Mouse (Mus musculus) hindbrain, embryonic 10.5 days (tissue): ENCODE measurements around the gene Speer4e. TPM values are rescaled to one million over a fixed set of nuclear protein-coding genes. Genes with fewer than 3 reads are reported as not detected.
"Not testable (repeated sequence)": the region's sequence is repeated elsewhere in the genome, so short reads cannot be mapped to it uniquely, and the experiment has no call there.

Experiments
- DNase-seq: peaks from one replicate; pipeline ENCODE4 v3.0.0-alpha.2; 2017; ENCODE audit warnings: low spot score
- H3K27ac ChIP-seq: fragments of 300-500 bp; sonication (generic); 2 replicates; pipeline ENCODE4 v1.5.1; 2016; ENCODE audit warnings: mild to moderate bottlenecking, moderate library complexity
- H3K27me3 ChIP-seq: fragments of 300-500 bp; sonication (generic); 2 replicates; pipeline ENCODE4 v1.6.1; 2016; ENCODE audit warnings: mild to moderate bottlenecking; ENCODE audit not compliant: poor library complexity, insufficient read depth, severe bottlenecking
- H3K36me3 ChIP-seq: fragments of 300-500 bp; sonication (generic); 2 replicates; pipeline ENCODE4 v1.6.1; 2016; ENCODE audit warnings: mild to moderate bottlenecking, moderate library complexity
- H3K4me1 ChIP-seq: fragments of 300-500 bp; sonication (generic); replicated peaks from 2 replicates; pipeline ENCODE4 v1.6.1; 2016; ENCODE audit warnings: mild to moderate bottlenecking
- H3K4me3 ChIP-seq: fragments of 300-500 bp; sonication (generic); 2 replicates; pipeline ENCODE4 v1.5.1; 2016; ENCODE audit warnings: mild to moderate bottlenecking, moderate library complexity
- H3K9me3 ChIP-seq: fragments of 300-500 bp; sonication (generic); 2 replicates; pipeline ENCODE4 v1.6.1; 2016; ENCODE audit warnings: mild to moderate bottlenecking, moderate library complexity
- WGBS: fragments of 180-500 bp; shearing (Covaris S2); methylation state at CpG from one replicate; pipeline ENCODE4 v1.1.7; 2016; 5-methylcytosine and 5-hydroxymethylcytosine counted together
- polyA plus RNA-seq: library from polyadenylated mRNA; unstranded; fragments of >200 nt; fragmentation: Nextera tagmentation; extraction: Ambion mirVana; gene quantifications from 2 replicates; pipeline ENCODE4 v1.2.1, GENCODE M21; 2016

The Speer4e gene
- polyA plus RNA-seq, 1 experiment from 2014 or later = not detected

DNA sequence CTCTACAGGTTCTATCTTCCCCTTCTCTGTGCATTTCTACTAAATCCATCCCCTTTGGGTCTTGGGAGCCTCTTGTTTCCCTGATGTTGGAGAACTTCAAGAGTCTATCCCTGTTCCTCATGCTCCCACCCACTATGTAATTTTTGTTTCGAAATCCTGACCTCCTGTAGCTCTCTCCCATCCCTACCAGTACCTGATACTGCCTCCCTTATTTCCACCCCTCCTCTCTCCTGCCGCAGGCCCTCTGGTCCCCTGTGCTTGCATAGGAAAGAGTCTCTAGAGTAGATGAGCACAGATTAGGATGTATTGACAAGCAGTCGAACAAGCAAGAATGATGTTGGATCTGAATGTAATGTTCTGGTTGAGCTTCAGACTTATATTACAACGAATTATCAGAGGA lies 7.3 kb upstream of the Speer4e start:
- H3K27ac ChIP-seq, H3K4me1 ChIP-seq, H3K27me3 ChIP-seq, DNase-seq, H3K4me3 ChIP-seq, H3K36me3 ChIP-seq: not testable (repeated sequence)
- 67% methylated on average over 4 of the region's 4 CpGs for WGBS
- peaks cover 35% of the 10 kb centered on the region for H3K9me3 ChIP-seq

DNA sequence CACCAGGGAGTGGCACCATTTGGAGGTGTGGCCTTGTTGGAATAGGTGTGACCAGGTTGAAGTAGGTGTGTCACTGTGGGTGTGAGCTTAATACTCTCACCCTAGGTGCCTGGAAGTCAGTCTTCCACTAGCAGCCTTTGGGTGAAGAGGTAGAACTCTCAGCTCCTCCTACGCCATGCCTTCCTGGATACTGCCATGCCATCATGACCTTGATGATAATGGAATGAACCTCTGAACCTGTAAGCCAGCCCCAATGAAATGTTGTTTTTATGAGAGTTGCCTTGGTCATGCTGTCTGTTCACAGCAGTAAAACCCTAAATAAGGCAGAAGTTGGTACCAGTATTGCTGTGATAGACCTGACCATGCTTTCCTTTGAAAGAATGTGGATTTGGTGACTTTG lies 2.8 kb upstream of the Speer4e start:
- H3K4me3 ChIP-seq, DNase-seq, H3K27ac ChIP-seq, H3K27me3 ChIP-seq, H3K36me3 ChIP-seq, H3K4me1 ChIP-seq: not testable (repeated sequence)
- H3K9me3 ChIP-seq = peaks cover 32% of the 10 kb centered on the region
- 88% methylated on average over 1 of the region's 1 CpGs for WGBS

DNA sequence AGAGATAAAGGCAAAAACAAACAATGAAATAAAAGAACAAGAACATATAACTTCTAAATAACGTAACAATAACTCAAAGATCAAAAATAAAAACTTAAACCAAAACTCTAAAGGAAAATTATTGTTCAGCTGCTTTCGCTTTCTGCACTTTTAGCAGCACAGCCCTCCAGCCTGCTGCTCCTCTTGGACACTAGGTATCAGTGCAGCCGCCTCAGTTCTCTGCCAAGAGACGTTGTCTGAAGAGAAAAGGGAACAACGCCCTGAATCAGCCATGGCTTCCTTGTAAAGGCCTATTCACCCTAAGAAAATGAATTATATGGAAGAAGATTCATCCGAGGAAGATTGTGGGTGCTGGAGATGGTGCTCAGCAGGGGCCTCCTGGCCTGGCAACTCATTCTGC lies 4.5 kb downstream of the Speer4e start:
- H3K27ac ChIP-seq, H3K27me3 ChIP-seq, H3K4me3 ChIP-seq, H3K4me1 ChIP-seq, DNase-seq, H3K36me3 ChIP-seq: not testable (repeated sequence)
- 81% methylated on average over 5 of the region's 6 CpGs for WGBS
- peaks cover 15% of the 10 kb centered on the region for H3K9me3 ChIP-seq

DNA sequence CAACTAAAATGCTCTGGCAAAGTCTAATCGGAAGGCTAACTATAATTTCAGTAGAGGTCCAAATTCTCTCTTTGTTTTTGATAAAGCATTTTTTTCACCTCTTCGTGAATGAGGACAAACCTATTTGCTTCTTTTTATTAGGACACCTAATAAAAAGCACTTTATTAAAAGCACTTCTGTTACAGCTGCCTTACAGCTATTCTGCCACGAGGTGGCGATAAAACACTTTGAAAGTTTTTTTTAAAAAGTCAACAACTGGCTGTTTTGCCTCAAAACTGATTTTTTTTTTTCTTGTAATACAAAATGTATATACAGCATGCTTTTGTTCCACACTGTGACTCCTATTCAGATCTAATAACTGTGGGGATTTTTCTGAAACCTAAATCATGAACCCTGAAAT lies 11.2 kb downstream of the Speer4e start:
- not testable (repeated sequence) for H3K27me3 ChIP-seq, DNase-seq, H3K27ac ChIP-seq, H3K9me3 ChIP-seq, H3K4me3 ChIP-seq, H3K4me1 ChIP-seq, H3K36me3 ChIP-seq
- 28% methylated on average over 4 of the region's 4 CpGs for WGBS

DNA sequence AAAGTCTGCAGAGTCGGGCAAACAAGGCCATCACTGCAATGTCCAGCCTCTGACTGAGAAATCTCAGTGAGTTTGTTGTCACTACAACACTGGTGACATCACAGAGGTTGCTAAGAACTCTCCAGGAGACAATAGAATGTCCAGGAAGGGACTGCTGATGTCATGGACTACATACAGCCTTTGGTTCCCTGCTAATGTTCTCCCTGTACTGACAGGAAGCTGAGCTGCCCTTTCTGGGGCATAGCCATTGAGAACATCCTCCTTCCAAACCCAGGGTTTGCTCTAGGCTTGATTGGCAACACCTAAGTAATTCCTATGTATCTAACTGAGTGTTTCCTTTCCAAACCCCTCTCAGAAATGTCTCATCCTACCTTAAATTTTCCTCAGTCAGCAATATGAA lies 23.4 kb downstream of the Speer4e start, which contains the start of gene Gm9758:
Gene Gm9758, minus strand, starts transcription at position 101 of the 400 bp plus-strand sequence.
- not testable (repeated sequence) for H3K27me3 ChIP-seq, H3K27ac ChIP-seq, H3K4me1 ChIP-seq, DNase-seq, H3K4me3 ChIP-seq, H3K36me3 ChIP-seq, H3K9me3 ChIP-seq
- 63% methylated on average over 1 of the region's 1 CpGs for WGBS

DNA sequence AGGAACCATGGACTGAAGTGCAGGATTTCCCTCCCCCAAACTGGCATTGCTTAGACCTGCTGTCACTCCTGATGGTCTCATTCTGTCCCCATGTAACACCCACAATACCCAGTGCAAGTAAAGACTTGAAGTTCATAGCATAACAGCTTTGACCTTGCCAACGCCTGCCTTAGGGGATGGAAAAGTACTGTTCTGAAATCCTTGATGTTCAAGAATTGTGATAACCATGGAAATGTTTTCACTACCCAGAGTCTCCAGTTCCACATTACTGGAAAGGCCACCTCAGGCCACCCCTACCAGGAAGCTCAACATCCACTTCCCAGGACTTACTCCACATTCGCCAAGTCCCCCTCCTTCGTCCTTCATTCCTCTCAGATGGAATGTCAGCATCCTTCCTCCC lies 23.9 kb downstream of the Speer4e start:
- not testable (repeated sequence) for H3K27ac ChIP-seq, H3K27me3 ChIP-seq, H3K36me3 ChIP-seq, H3K4me3 ChIP-seq, H3K9me3 ChIP-seq, H3K4me1 ChIP-seq, DNase-seq
- 75% methylated on average over 2 of the region's 3 CpGs for WGBS

DNA sequence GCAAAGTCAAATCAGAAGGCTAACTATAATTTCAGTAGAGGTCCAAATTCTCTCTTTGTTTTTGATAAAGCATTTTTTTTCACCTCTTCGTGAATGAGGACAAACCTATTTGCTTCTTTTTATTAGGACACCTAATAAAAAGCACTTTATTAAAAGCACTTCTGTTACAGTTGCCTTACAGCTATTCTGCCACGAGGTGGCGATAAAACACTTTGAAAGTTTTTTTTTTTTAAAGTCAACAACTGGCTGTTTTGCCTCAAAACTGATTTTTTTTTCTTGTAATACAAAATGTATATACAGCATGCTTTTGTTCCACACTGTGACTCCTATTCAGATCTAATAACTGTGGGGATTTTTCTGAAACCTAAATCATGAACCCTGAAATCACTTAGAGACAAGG lies 34.7 kb downstream of the Speer4e start:
- not testable (repeated sequence) for H3K27me3 ChIP-seq, H3K27ac ChIP-seq, H3K4me1 ChIP-seq, H3K4me3 ChIP-seq, H3K36me3 ChIP-seq, DNase-seq
- H3K9me3 ChIP-seq = peaks cover 26% of the 10 kb centered on the region
- 18% methylated on average over 3 of the region's 3 CpGs for WGBS

DNA sequence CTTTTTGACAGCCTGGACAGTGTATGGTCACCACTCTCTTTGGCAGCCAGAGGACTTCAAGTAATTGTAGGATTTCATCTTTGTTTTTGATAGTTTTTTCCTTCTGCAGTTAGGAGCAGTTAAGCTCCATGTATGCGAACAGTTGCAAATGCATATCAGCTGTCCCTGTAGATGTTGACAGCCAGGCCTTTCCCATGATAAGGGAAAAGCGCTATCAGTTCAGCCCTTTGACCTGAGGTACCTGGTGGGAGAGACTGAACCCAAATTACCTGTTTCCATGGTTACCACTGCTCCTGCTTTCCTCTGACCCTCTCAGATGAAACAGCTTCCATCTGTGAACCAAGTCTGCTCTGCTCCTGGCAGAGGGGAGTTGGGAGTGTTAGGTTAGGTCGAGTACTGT lies 46.0 kb downstream of the Speer4e start:
- WGBS = 84% methylated on average over 3 of the region's 3 CpGs
- H3K27me3 ChIP-seq = no peaks in the 10 kb centered on the region
- H3K4me1 ChIP-seq = no peaks in the 10 kb centered on the region

DNA sequence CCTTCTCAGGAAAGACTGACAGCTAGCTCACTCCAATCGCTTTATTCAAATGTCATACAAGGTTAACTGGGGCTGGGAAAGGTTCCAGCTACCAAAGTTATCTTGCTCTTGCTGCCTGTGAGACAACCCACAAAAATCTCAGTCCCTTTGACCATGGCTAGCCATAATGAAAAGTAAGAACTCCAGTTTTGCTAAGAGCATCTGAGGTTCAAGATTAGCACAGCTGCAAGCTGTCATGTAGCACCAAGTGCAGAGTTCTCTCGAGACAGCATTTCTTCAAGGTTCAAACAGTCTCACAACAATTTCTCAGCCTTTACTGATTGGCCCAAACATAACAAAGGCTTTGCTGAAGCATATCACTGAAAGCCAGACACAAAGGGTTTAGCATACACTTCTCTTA lies 52.9 kb downstream of the Speer4e start:
- not testable (repeated sequence) for H3K4me3 ChIP-seq, H3K4me1 ChIP-seq, H3K27me3 ChIP-seq, H3K36me3 ChIP-seq, H3K27ac ChIP-seq, DNase-seq
- H3K9me3 ChIP-seq = peaks cover 14% of the 10 kb centered on the region; the same call in 1 of the 2 replicates
- WGBS = 71% methylated on average over 2 of the region's 2 CpGs

More for the DNA sequence above, 46.0 kb downstream of the Speer4e start:
- H3K9me3 ChIP-seq = peaks cover 47% of the 10 kb centered on the region; the same call in 1 of the 2 replicates
- H3K27ac ChIP-seq = no peak overlapping the region
- no peak for DNase-seq
- no peaks in the 10 kb centered on the region for H3K36me3 ChIP-seq
- no peak overlapping the region for H3K4me3 ChIP-seq

Other genes starting within 250 kb of the Speer4e start
- not detected in 2 replicates for gene Gm9758, start 23.5 kb downstream of the Speer4e start, polyA plus RNA-seq
- gene Gm10354, start 40.5 kb upstream of the Speer4e start, polyA plus RNA-seq = not detected in 2 replicates
- gene Gm17019, start 94.6 kb upstream of the Speer4e start, polyA plus RNA-seq = not detected in 2 replicates